Mouse (Mus musculus): ENCODE measurements around the gene Card14. TPM values are rescaled to one million over a fixed set of nuclear protein-coding genes. Genes with fewer than 3 reads are reported as not detected.
"Not testable (repeated sequence)": the region's sequence is repeated elsewhere in the genome, so short reads cannot be mapped to it uniquely, and the experiment has no call there.

The Card14 gene
- polyA plus RNA-seq, 2 experiments: 1.7 to 2.0 TPM

DNA sequence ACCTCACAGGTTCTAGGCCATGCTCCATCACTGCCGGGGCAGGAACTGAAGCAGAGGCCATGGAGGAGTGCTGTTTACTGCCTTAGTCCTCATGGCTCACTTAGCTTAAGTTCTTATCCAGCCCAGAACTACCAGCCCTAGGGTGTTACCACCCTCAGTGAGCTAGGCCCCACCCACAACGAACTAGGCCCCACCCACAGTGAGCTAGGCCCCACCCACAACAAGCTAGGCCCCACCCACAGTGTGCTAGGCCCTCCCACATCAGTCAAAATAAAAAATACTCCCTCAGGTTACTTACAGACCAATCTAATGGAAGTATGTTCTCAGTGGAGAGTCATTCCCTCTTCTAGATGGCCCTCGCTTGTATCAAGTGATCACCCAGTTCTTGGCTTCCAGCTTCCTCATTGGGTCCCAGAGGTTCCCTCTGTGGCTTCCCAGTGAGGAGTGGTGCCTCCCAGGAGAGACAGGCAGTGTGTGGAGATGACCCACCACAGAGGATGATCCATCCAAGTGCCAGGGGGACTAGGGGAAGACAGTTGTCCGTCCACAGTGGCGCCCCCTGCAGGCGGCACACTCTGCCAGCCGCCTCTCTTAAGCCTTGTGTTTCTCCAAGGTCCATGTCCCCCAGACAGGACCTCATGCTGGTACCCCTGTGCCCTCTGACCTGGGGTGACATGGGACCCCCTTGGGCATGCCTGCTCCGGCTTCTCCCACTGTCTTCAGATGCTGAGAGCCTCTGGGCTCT lies 34.2 kb upstream of the Card14 start:
- Histone ChIP-seq H3K27ac (replicated peaks; ENCODE audit: low read depth, low read length) (no peak overlapping the region), H3K4me1 (ENCODE audit: control insufficient read depth, insufficient read depth, low read length) (0 out of 2 replicates have a peak, but pooled peaks cover 3% of the 10 kb centered on the region), H3K36me3 (ENCODE audit: control insufficient read depth, insufficient read depth, low read length) (peaks cover 48% of the 10 kb centered on the region), H3K4me3 (replicated peaks; ENCODE audit: low read length) (no peak overlapping the region), H3K9ac (ENCODE audit: low read depth, low read length, severe bottlenecking) (no peak overlapping the region), H3K27me3 (ENCODE audit: control insufficient read depth, insufficient read depth, low read length) (no peaks in the 10 kb centered on the region), H3K4me2 (replicated peaks; ENCODE audit: low read depth, low read length, severe bottlenecking) (no peak overlapping the region), H3K9me3 (ENCODE audit: control insufficient read depth, low read length) (no peaks in the 10 kb centered on the region)
- ATAC-seq (ENCODE audit: low FRiP score, low read depth) (no peak), DNase-seq (ENCODE audit: low spot score) (no peak)
- WGBS: 87% methylated on average over 8 of the region's 8 CpGs
- TF ChIP-seq POLR2A (IDR thresholded peaks at IDR 0.05; ENCODE audit: borderline replicate concordance, extremely low read depth, insufficient read depth, insufficient read length): no peak

DNA sequence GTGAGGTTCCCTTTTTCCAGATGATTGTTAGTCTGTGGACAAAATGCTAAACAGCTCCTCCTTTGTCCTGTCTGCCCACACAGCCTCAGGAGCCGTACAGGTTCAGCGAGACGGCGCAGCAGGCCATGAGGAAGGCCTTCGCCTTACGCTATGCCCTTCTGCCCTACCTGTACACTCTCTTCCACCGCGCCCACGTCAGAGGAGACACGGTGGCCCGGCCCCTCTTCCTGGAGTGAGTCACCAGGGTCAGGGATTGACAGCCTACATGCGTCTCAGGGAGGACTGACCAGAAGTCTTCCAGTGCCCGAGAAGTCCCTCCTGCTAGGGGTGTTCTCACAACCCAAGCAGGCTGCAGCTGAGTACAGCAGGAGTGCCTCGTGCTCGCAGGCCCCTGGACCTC lies 26.5 kb upstream of the Card14 start:
- ATAC-seq (ENCODE audit: low FRiP score, low read depth): no peak
- Histone ChIP-seq H3K27ac (replicated peaks; ENCODE audit: low read depth, low read length) (no peak overlapping the region), H3K4me1 (ENCODE audit: control insufficient read depth, insufficient read depth, low read length) (no peaks in the 10 kb centered on the region), H3K36me3 (ENCODE audit: control insufficient read depth, insufficient read depth, low read length) (peaks cover 65% of the 10 kb centered on the region), H3K4me3 (replicated peaks; ENCODE audit: low read length) (no peak overlapping the region), H3K27me3 (ENCODE audit: control insufficient read depth, insufficient read depth, low read length) (no peaks in the 10 kb centered on the region), H3K4me2 (replicated peaks; ENCODE audit: low read depth, low read length, severe bottlenecking) (no peak overlapping the region), H3K9ac (ENCODE audit: low read depth, low read length, severe bottlenecking) (no peak overlapping the region), H3K9me3 (ENCODE audit: control insufficient read depth, low read length) (no peaks in the 10 kb centered on the region)
- no peak for TF ChIP-seq POLR2A (IDR thresholded peaks at IDR 0.05; ENCODE audit: borderline replicate concordance, extremely low read depth, insufficient read depth, insufficient read length)
- DNase-seq (ENCODE audit: low spot score): no peak
- 86% methylated on average over 15 of the region's 15 CpGs for WGBS

DNA sequence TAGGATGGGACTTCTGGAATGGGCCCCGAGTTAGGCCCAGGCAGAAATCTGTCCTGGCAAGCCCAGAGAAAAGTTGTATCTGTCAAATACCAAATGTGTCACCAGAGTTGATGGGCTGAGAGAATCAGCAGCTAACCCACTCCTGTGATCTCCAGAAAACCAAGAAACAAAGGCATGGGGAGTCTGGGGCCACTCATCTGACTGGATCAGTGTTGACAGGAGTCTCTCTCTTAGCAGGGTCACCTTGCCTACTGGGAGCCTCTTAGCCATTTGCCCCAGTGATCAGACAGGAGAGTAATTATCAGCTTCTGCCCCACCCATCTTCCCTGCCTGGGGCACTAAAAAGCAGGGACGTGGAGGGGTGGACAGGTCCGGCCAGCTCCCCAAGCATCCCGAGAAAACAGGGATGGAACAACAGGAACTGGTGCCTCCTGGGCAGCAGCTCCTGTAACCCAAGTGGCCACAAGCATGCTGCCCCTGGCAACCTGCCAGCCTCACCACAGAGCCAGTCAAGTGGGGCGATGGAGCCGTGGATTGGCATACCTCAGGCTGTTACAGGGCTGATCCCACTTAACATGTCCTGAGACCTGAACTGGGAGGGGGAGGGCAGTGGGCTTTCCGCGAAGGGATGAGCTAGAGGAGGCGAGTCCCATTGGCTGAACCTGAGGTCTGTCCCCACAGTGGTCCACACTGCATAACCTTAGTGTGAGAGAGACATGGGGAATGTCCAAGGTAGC lies 21.6 kb upstream of the Card14 start:
- Histone ChIP-seq H3K4me3 (replicated peaks; ENCODE audit: low read length) (no peak overlapping the region), H3K9me3 (ENCODE audit: control insufficient read depth, low read length) (no peaks in the 10 kb centered on the region), H3K27me3 (ENCODE audit: control insufficient read depth, insufficient read depth, low read length) (no peaks in the 10 kb centered on the region), H3K36me3 (ENCODE audit: control insufficient read depth, insufficient read depth, low read length) (peaks cover 82% of the 10 kb centered on the region), H3K9ac (ENCODE audit: low read depth, low read length, severe bottlenecking) (no peak overlapping the region), H3K4me2 (replicated peaks; ENCODE audit: low read depth, low read length, severe bottlenecking) (no peak overlapping the region), H3K27ac (replicated peaks; ENCODE audit: low read depth, low read length) (no peak overlapping the region), H3K4me1 (ENCODE audit: control insufficient read depth, insufficient read depth, low read length) (no peaks in the 10 kb centered on the region)
- ATAC-seq (ENCODE audit: low FRiP score, low read depth) (no peak), DNase-seq (ENCODE audit: low spot score) (no peak)
- 55% methylated on average over 9 of the region's 9 CpGs for WGBS
- no peak for TF ChIP-seq POLR2A (IDR thresholded peaks at IDR 0.05; ENCODE audit: borderline replicate concordance, extremely low read depth, insufficient read depth, insufficient read length)

DNA sequence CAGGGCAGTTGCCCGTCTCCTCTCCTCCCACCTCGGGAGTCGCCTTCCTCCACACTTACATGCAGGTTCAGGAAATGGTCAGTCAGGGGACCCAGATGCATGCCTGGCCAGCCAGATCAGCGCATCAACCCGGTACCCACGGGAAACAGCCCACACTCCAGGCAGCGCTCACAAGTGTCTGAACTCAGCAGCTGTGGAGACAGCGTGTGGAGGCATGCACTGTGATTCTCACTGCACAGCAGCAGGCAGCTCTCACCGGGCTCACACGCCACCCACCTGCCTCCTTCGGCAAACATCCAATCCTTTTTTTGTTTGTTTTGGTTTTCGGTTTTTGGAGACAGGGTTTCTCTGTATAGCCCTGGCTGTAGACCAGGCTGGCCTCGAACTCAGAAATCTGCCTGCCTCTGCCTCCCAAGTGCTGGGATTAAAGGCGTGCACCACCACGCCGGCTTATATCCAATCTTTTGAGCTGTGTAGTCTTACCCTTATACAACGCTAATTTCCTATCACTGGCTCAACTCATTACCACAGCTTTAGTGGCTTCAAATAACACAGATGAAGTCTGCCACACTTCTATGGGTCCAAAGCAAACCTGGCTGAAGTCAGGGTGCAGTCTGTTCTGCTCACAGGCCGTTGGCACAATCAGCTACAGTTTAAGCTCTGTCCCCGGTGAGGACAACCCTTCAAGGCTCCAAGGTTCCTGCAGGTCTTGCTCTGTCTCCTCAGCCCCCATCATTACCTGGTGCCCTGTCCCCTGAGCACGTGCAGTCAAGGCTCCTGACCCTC lies 20.2 kb upstream of the Card14 start:
- Histone ChIP-seq H3K27me3 (ENCODE audit: control insufficient read depth, insufficient read depth, low read length) (no peaks in the 10 kb centered on the region), H3K9me3 (ENCODE audit: control insufficient read depth, low read length) (no peaks in the 10 kb centered on the region), H3K9ac (ENCODE audit: low read depth, low read length, severe bottlenecking) (no peak overlapping the region), H3K36me3 (ENCODE audit: control insufficient read depth, insufficient read depth, low read length) (peaks cover 83% of the 10 kb centered on the region), H3K4me2 (replicated peaks; ENCODE audit: low read depth, low read length, severe bottlenecking) (no peak overlapping the region), H3K4me1 (ENCODE audit: control insufficient read depth, insufficient read depth, low read length) (no peaks in the 10 kb centered on the region), H3K4me3 (replicated peaks; ENCODE audit: low read length) (no peak overlapping the region), H3K27ac (replicated peaks; ENCODE audit: low read depth, low read length) (no peak overlapping the region)
- TF ChIP-seq POLR2A (IDR thresholded peaks at IDR 0.05; ENCODE audit: borderline replicate concordance, extremely low read depth, insufficient read depth, insufficient read length): no peak
- no peak for DNase-seq (ENCODE audit: low spot score)
- 92% methylated on average over 20 of the region's 20 CpGs for WGBS
- ATAC-seq (ENCODE audit: low FRiP score, low read depth): no peak

DNA sequence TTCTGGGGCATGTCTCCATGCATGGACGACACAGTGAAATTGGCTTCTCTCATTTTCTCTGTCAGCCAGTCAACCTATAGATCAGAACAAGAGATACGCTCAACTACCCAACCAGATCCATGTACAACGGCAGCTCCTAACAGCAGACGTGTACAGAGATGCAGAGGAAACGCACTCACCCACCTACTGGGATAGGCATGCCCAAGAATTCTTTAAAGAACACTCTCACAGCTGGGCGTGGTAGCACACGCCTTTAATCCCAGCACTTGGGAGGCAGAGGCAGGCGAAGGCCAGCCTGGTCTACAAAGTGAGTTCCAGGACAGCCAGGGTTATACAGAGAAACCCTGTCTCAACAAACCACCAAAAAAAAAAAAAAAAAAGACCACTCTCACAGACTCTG lies 14.7 kb upstream of the Card14 start:
- H3K9me3 ChIP-seq (ENCODE audit: control insufficient read depth, low read length); ATAC-seq (ENCODE audit: low FRiP score, low read depth); H3K9ac ChIP-seq (ENCODE audit: low read depth, low read length, severe bottlenecking); H3K4me2 ChIP-seq (replicated peaks; ENCODE audit: low read depth, low read length, severe bottlenecking); H3K27me3 ChIP-seq (ENCODE audit: control insufficient read depth, insufficient read depth, low read length); DNase-seq (ENCODE audit: low spot score); H3K4me1 ChIP-seq (ENCODE audit: control insufficient read depth, insufficient read depth, low read length); H3K4me3 ChIP-seq (replicated peaks; ENCODE audit: low read length); H3K27ac ChIP-seq (replicated peaks; ENCODE audit: low read depth, low read length): not testable (repeated sequence)
- peaks cover 93% of the 10 kb centered on the region for H3K36me3 ChIP-seq (ENCODE audit: control insufficient read depth, insufficient read depth, low read length)
- WGBS: 98% methylated on average over 8 of the region's 8 CpGs

All from limb, embryonic 14.5 days (tissue).